Mouse (Mus musculus) T-helper 2 cell (primary cell): ENCODE data around the gene Fermt3.

Experiments used
- in situ Hi-C: fragments of 300-600 bp; cut with MboI, MseI; formaldehyde crosslinking; loops from one replicate; pipeline ENCODE4 v1.15.1; 2025; ENCODE audit warnings: high pct_unique_total_duplicates

The Fermt3 gene

GRCm38 (mm10) chr19:7039088-7039720 lies 19.9 kb upstream of the Fermt3 start:
- in situ Hi-C loops: no loop called here

- in situ Hi-C loops: no loop called here
These were observed 14.7 kb upstream of the Fermt3 start for GRCm38 (mm10) chr19:7034006-7034405.

- in situ Hi-C loops: no loop called here
These were observed 10.3 kb upstream of the Fermt3 start for GRCm38 (mm10) chr19:7029531-7029930.

- in situ Hi-C loops: no loop called here
These were observed 964 bp upstream of the Fermt3 start for GRCm38 (mm10) chr19:7020224-7020641.

- in situ Hi-C loops: no loop called here
These were observed 723 bp downstream of the Fermt3 start for GRCm38 (mm10) chr19:7018546-7018945.

- in situ Hi-C loops: no loop called here
These were observed 1.5 kb downstream of the Fermt3 start for GRCm38 (mm10) chr19:7017541-7018457.

- in situ Hi-C loops: no loop called here
These were observed 4.7 kb downstream of the Fermt3 start for GRCm38 (mm10) chr19:7014481-7015135.

- in situ Hi-C loops: no loop called here
These were observed 5.3 kb downstream of the Fermt3 start for GRCm38 (mm10) chr19:7013984-7014383.

- in situ Hi-C loops: no loop called here
These were observed 6.8 kb downstream of the Fermt3 start for GRCm38 (mm10) chr19:7012426-7012825.

GRCm38 (mm10) chr19:7006892-7007593 lies 12.2 kb downstream of the Fermt3 start:
- in situ Hi-C loops: no loop called here

GRCm38 (mm10) chr19:6999360-7000063 lies 19.8 kb downstream of the Fermt3 start:
- in situ Hi-C loops: loop anchor here (10.0 kb wide), 1 partner anchor 1745 kb away; the partner anchor contains the start of genes 1700092M07Rik and Stx5a

- in situ Hi-C loops: loop anchor here (10.0 kb wide), 1 partner anchor 1747 kb away; the partner anchor contains the start of genes 1700092M07Rik and Stx5a
These were observed 21.5 kb downstream of the Fermt3 start for GRCm38 (mm10) chr19:6997721-6998290.

GRCm38 (mm10) chr19:6996006-6996405 lies 23.3 kb downstream of the Fermt3 start, which contains the start of the genes Nudt22 and Trpt1:
Gene Nudt22, minus strand, starts transcription at chr19:6996117.
Gene Trpt1, plus strand, starts transcription at chr19:6996131.
- in situ Hi-C loops: loop anchor here (10.0 kb wide), 1 partner anchor 1749 kb away; the partner anchor contains the start of genes 1700092M07Rik and Stx5a

GRCm38 (mm10) chr19:6995255-6995991 lies 23.8 kb downstream of the Fermt3 start:
- in situ Hi-C loops: loop anchor here (10.0 kb wide), 1 partner anchor 1749 kb away; the partner anchor contains the start of genes 1700092M07Rik and Stx5a

- in situ Hi-C loops: loop anchor here (10.0 kb wide), 1 partner anchor 1750 kb away; the partner anchor contains the start of genes 1700092M07Rik and Stx5a
These were observed 24.8 kb downstream of the Fermt3 start for GRCm38 (mm10) chr19:6994489-6994888.

- in situ Hi-C loops: loop anchor here (10.0 kb wide), 1 partner anchor 1751 kb away; the partner anchor contains the start of genes 1700092M07Rik and Stx5a
These were observed 25.3 kb downstream of the Fermt3 start for GRCm38 (mm10) chr19:6994002-6994401.

- in situ Hi-C loops: loop anchor here (10.0 kb wide), 1 partner anchor 1752 kb away; the partner anchor contains the start of genes 1700092M07Rik and Stx5a
These were observed 26.1 kb downstream of the Fermt3 start for GRCm38 (mm10) chr19:6993011-6993770.
